Mouse (Mus musculus) heart, postnatal 25 days (tissue): ENCODE results near the gene Cops9. TPM values are rescaled to one million over a fixed set of nuclear protein-coding genes. Genes with fewer than 3 reads are reported as not detected.

Experiments
- DNase-seq: peaks from one replicate; pipeline ENCODE4 v3.0.0; 2022; ENCODE audit warnings: low spot score
- intact Hi-C: fragments of 180-260 bp; cut with DNase I; formaldehyde crosslinking; loops from one replicate; pipeline ENCODE4 v1.15.1; 2025
- total RNA-seq, 2 experiments: library from RNA; stranded (reverse); gene quantifications; 2 replicates each; pipeline ENCODE4 v1.2.3; 2021

The Cops9 gene
- total RNA-seq, 2 experiments from 2014 or later, result 218 to 222 TPM

- no peak for DNase-seq
- intact Hi-C loops, result no loop called here
These were observed 25.7 kb downstream of the Cops9 start for GRCm38 (mm10) chr1:92616046-92616445.

- no peak for DNase-seq
- intact Hi-C loops, result loop anchor here (2.0 to 5.0 kb wide), 2 partner anchors 34 to 652 kb away; partner anchors contain the start of gene Otos
These were observed 27.3 kb downstream of the Cops9 start for GRCm38 (mm10) chr1:92614516-92614915.

DNA sequence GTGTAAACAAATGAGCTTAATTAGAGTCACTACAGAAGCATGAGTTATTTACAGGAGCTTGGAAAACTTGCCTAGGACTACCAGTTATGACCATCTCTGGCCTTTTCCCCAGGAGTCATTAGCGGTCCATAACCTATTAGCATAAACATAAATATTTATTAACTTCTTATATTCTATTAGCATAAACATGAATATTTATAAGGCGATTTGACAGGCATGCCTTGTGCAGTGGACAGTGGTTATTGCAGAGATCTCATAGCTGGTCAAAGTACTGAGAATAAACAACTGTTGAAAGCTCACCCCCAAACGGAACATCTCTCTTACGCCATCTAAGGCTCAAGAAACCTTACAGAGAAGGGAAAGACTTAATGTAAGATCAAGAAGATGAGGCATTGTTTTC lies 28.6 kb downstream of the Cops9 start:
- DNase-seq, result no peak
- intact Hi-C loops, result loop anchor here (5.0 kb wide), 1 partner anchor 651 kb away; no protein-coding TSS in a partner anchor

GRCm38 (mm10) chr1:92611008-92611407 lies 30.8 kb downstream of the Cops9 start:
- no peak for DNase-seq
- intact Hi-C loops, result loop anchor here (2.0 to 5.0 kb wide), 2 partner anchors 90 to 649 kb away; no protein-coding TSS in a partner anchor

DNA sequence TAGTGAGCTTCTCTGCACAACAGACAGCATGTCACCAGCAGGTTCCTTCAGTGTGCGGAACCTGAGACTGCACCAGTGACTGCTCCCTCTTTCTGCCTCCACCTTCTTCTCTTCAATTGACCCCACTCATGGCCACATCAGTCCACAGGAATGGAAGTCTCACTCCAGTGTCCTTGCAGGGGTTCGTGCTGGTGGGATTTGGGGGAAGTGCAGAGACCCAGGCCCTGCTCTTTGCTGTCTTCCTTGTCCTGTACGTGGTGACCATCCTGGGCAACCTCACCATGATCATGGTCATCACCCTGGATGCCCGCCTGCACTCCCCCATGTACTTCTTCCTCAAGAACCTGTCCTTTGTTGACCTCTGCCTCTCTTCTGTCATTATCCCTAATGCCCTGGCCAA lies 34.1 kb downstream of the Cops9 start:
- DNase-seq, result no peak
- intact Hi-C loops, result no loop called here

GRCm38 (mm10) chr1:92605482-92605881 lies 36.3 kb downstream of the Cops9 start, which contains the start of gene Olfr1410:
Gene Olfr1410 (plus strand): TSS chr1:92605782.
- intact Hi-C loops, result no loop called here
- DNase-seq, result no peak

GRCm38 (mm10) chr1:92596019-92596418 lies 45.8 kb downstream of the Cops9 start:
- intact Hi-C loops, result no loop called here
- DNase-seq, result no peak

DNA sequence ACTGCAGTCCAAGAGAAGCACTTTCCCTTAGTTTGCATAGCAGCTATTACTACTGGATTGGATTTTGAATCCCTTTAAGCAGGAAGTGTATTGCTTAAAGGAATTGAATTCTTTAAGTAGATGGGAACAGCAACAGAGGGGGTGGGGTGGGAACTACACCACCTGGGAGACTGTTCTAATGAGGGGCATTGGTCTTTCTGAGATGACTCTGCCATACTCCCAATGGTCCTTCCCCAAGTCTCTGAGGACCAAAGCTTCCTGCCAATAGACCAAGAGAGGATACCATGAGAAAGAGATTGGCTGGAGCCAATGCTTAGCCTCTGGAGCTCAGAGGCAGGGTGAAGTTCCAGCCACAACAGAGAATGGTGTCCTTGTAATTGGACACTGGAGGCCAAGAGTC lies 47.7 kb downstream of the Cops9 start, which contains the start of gene Olfr1411:
Gene Olfr1411 (plus strand): TSS at position 301 of the 400 bp plus-strand sequence.
- no peak for DNase-seq
- intact Hi-C loops, result no loop called here

Other genes with a start within 250 kb of the Cops9 start
- 1,000 to 10,000 TPM; 1,015 to 1,018 TPM for gene Ndufa10, start 168.1 kb downstream of the Cops9 start, total RNA-seq
- not detected for gene Olfr1416, start 156.9 kb downstream of the Cops9 start, total RNA-seq
- gene Olfr1415, start 145.9 kb downstream of the Cops9 start, total RNA-seq, result not detected
- gene Olfr1414, start 123.3 kb downstream of the Cops9 start, total RNA-seq, result not detected
- not detected for gene Olfr1413, start 70.7 kb downstream of the Cops9 start, total RNA-seq
- gene Olfr1412, start 56.2 kb downstream of the Cops9 start, total RNA-seq, result not detected
- gene Olfr1411, start 47.6 kb downstream of the Cops9 start, total RNA-seq, result not detected
- gene Olfr1410, start 36.2 kb downstream of the Cops9 start, total RNA-seq, result not detected
- gene Olfr12, start 24.2 kb downstream of the Cops9 start, total RNA-seq, result not detected
- not detected for gene Otos, start 6.9 kb upstream of the Cops9 start, total RNA-seq
- gene Gpc1, start 189.7 kb upstream of the Cops9 start, total RNA-seq, result 100 to 1,000 TPM; 366 to 368 TPM